Mouse (Mus musculus) cerebellum, adult 2 months (tissue): ENCODE measurements around the gene Ldb2. TPM values are rescaled to one million over a fixed set of nuclear protein-coding genes. Genes with fewer than 3 reads are reported as not detected.

Experiments
- DNase-seq, 2 experiments: peaks; one replicate each; pipeline ENCODE4 v3.0.0; 2021
- H3K27ac ChIP-seq: fragments of 200-500 bp; 2 replicates; pipeline ENCODE4 v1.5.1; 2012; ENCODE audit warnings: low read length, control low read depth, inconsistent platforms; ENCODE audit not compliant: insufficient read depth
- H3K27me3 ChIP-seq: fragments of 200-500 bp; 2 replicates; pipeline ENCODE4 v1.6.1; 2012; ENCODE audit warnings: inconsistent platforms, mild to moderate bottlenecking, low read length, moderate library complexity; ENCODE audit not compliant: control insufficient read depth, insufficient read depth
- H3K4me1 ChIP-seq: fragments of 200-500 bp; 2 replicates; pipeline ENCODE4 v1.6.1; 2011; ENCODE audit warnings: low read length; ENCODE audit not compliant: control insufficient read depth, insufficient read depth
- H3K4me3 ChIP-seq: fragments of 200-500 bp; replicated peaks from 2 replicates; pipeline ENCODE3; 2011; ENCODE audit warnings: mild to moderate bottlenecking, low read depth, low read length, control low read depth; ENCODE audit not compliant: insufficient read depth
- CTCF ChIP-seq: fragments of 200-500 bp; IDR thresholded peaks from 2 replicates; pipeline ENCODE4 v1.5.1; 2011; ENCODE audit warnings: low read depth, mild to moderate bottlenecking, control low read depth, low read length, moderate library complexity, borderline replicate concordance; ENCODE audit not compliant: insufficient read depth
- POLR2A ChIP-seq: fragments of 200-500 bp; IDR thresholded peaks from 2 replicates; pipeline ENCODE4 v1.6.1; 2011; ENCODE audit warnings: low read length, control low read depth, borderline replicate concordance; ENCODE audit not compliant: insufficient read depth
- WGBS: fragments of 180-500 bp; shearing (Covaris S2); methylation state at CpG from one replicate; pipeline ENCODE4 v1.1.7; 2018; 5-methylcytosine and 5-hydroxymethylcytosine counted together
- polyA plus RNA-seq: library from polyadenylated mRNA; depleted of rRNA; stranded (reverse); fragments of >200 nt; gene quantifications from 2 replicates; pipeline ENCODE4 v1.2.3, GENCODE M21; 2012

The Ldb2 gene
- polyA plus RNA-seq, 1 experiment, result 12.6 TPM

- H3K4me3 ChIP-seq, result no peak overlapping the region
- no peaks in the 10 kb centered on the region for H3K4me1 ChIP-seq
- TF ChIP-seq CTCF (no peak), POLR2A (no peak)
- no peak for DNase-seq
- H3K27ac ChIP-seq, result no peak overlapping the region
- H3K27me3 ChIP-seq, result no peaks in the 10 kb centered on the region
- 92% methylated on average over 6 of the region's 6 CpGs for WGBS
Observed at GRCm38 (mm10) chr5:44490462-44490861, 309.0 kb downstream of the Ldb2 start.

GRCm38 (mm10) chr5:44483426-44484106 lies 315.9 kb downstream of the Ldb2 start:
- Histone ChIP-seq H3K4me3 (no peak overlapping the region), H3K27me3 (no peaks in the 10 kb centered on the region; the same call in 1 of the 2 replicates), H3K4me1 (no peaks in the 10 kb centered on the region), H3K27ac (no peak overlapping the region)
- DNase-seq, result no peak
- 63% methylated on average over 11 of the region's 11 CpGs for WGBS
- TF ChIP-seq POLR2A (no peak), CTCF (no peak)

GRCm38 (mm10) chr5:44481406-44481805 lies 318.1 kb downstream of the Ldb2 start:
- no peak for DNase-seq
- no peak for TF ChIP-seq POLR2A
- TF ChIP-seq CTCF, result no peak
- Histone ChIP-seq H3K27ac (no peak overlapping the region), H3K4me3 (no peak overlapping the region), H3K4me1 (no peaks in the 10 kb centered on the region), H3K27me3 (no peaks in the 10 kb centered on the region; the same call in 1 of the 2 replicates)
- WGBS, result 67% methylated on average over 4 of the region's 4 CpGs

GRCm38 (mm10) chr5:44476356-44476755 lies 323.1 kb downstream of the Ldb2 start:
- 67% methylated on average over 4 of the region's 4 CpGs for WGBS
- Histone ChIP-seq H3K27ac (no peak overlapping the region), H3K4me1 (no peaks in the 10 kb centered on the region), H3K27me3 (no peaks in the 10 kb centered on the region; the same call in 1 of the 2 replicates), H3K4me3 (no peak overlapping the region)
- no peak for TF ChIP-seq POLR2A
- TF ChIP-seq CTCF, result no peak
- DNase-seq, result no peak

- no peak for DNase-seq
- no peak overlapping the region for H3K4me3 ChIP-seq
- 23% methylated on average over 1 of the region's 1 CpGs for WGBS
- TF ChIP-seq POLR2A (no peak), CTCF (no peak)
- H3K27me3 ChIP-seq, result no peaks in the 10 kb centered on the region; the same call in 1 of the 2 replicates
- H3K27ac ChIP-seq, result no peak overlapping the region
- H3K4me1 ChIP-seq, result no peaks in the 10 kb centered on the region
Observed at GRCm38 (mm10) chr5:44475543-44475942, 323.9 kb downstream of the Ldb2 start.

GRCm38 (mm10) chr5:44473857-44474762 lies 325.4 kb downstream of the Ldb2 start:
- TF ChIP-seq POLR2A (no peak), CTCF (no peak)
- no peaks in the 10 kb centered on the region for H3K4me1 ChIP-seq
- H3K4me3 ChIP-seq, result no peak overlapping the region
- 43% methylated on average over 10 of the region's 10 CpGs for WGBS
- no peak overlapping the region for H3K27ac ChIP-seq
- peak in 1 of 2 experiments; percentile 10 for DNase-seq
- no peaks in the 10 kb centered on the region; the same call in 1 of the 2 replicates for H3K27me3 ChIP-seq

- H3K4me3 ChIP-seq, result no peak overlapping the region
- no peak overlapping the region for H3K27ac ChIP-seq
- no peak for TF ChIP-seq CTCF
- TF ChIP-seq POLR2A, result no peak
- WGBS, result 86% methylated on average over 4 of the region's 4 CpGs
- no peaks in the 10 kb centered on the region for H3K4me1 ChIP-seq
- no peak for DNase-seq
- H3K27me3 ChIP-seq, result no peaks in the 10 kb centered on the region; the same call in 1 of the 2 replicates
Observed at GRCm38 (mm10) chr5:44465238-44465637, 334.2 kb downstream of the Ldb2 start.
